Mouse (Mus musculus): ENCODE results near the gene Magi2. TPM values are rescaled to one million over a fixed set of nuclear protein-coding genes. Genes with fewer than 3 reads are reported as not detected.

The Magi2 gene
- polyA plus RNA-seq, 1 experiment, result 0.60 TPM

DNA sequence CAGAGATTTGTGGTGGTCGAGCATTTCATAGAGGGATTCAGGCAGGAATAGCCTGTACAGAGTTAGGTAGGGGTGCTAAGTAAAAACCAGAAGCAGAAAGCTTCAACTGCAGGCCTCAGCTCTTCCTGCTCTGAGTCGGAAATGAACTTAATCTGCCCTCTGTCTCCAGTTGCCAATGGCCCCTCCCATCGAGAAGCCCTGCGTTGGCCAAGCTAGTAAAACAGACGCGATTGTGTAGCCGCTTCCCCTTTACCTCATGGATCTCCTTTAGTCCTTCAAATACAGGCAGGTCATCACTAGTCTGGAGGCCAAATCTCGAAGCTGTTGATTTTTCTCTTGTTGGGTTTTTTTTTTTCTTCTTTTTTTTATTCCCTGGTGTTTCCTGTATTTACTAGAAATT lies 1447.7 kb downstream of the Magi2 start:
- H3K27me3 ChIP-seq (ENCODE audit: control insufficient read depth, insufficient read depth, low read length), result no peaks in the 10 kb centered on the region
- H3K36me3 ChIP-seq (ENCODE audit: control insufficient read depth, insufficient read depth, low read length), result no peaks in the 10 kb centered on the region
- no peaks in the 10 kb centered on the region for H3K4me1 ChIP-seq (ENCODE audit: control insufficient read depth, insufficient read depth, insufficient read length, low read length)
- H3K27ac ChIP-seq (ENCODE audit: insufficient read depth, low read depth, low read length), result no peak overlapping the region
- WGBS, result 66% methylated on average over 8 of the region's 8 CpGs
- TF ChIP-seq CTCF (IDR thresholded peaks at IDR 0.05; ENCODE audit: extremely low read depth, insufficient read length, insufficient replicate concordance, low read depth, low read length) (no peak), POLR2A (IDR thresholded peaks at IDR 0.05; ENCODE audit: low read depth, low read length) (no peak)
- H3K4me3 ChIP-seq (ENCODE audit: low read depth, low read length), result no peak overlapping the region

DNA sequence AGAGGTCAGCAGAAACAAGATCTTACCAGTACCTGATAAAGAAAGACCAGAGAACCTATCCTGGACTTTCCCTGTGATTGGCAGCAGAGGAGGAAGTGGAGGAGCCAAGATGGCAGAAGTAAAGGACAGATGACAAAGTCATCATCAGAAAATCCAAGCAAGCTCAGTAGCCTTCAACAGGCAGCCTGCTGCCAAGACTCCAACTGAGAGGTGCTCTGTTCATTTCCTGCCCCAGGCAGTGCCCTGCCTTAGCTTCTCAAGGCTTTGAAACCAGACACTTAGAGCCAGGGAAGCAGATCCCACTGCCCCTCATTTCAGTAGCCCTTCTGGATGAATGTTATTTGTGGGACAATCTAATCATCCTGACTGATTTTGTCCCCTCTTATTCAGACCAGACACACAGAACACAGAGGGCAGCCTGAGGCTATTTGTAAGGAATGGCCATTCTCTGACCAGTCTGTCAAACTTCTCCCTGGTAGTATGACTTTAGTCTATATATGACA lies 1448.4 kb downstream of the Magi2 start:
- no peaks in the 10 kb centered on the region for H3K36me3 ChIP-seq (ENCODE audit: control insufficient read depth, insufficient read depth, low read length)
- H3K27me3 ChIP-seq (ENCODE audit: control insufficient read depth, insufficient read depth, low read length), result no peaks in the 10 kb centered on the region
- H3K4me1 ChIP-seq (ENCODE audit: control insufficient read depth, insufficient read depth, insufficient read length, low read length), result no peaks in the 10 kb centered on the region
- TF ChIP-seq CTCF (IDR thresholded peaks at IDR 0.05; ENCODE audit: extremely low read depth, insufficient read length, insufficient replicate concordance, low read depth, low read length) (no peak), POLR2A (IDR thresholded peaks at IDR 0.05; ENCODE audit: low read depth, low read length) (no peak)
- H3K27ac ChIP-seq (ENCODE audit: insufficient read depth, low read depth, low read length), result no peak overlapping the region
- no peak overlapping the region for H3K4me3 ChIP-seq (ENCODE audit: low read depth, low read length)

DNA sequence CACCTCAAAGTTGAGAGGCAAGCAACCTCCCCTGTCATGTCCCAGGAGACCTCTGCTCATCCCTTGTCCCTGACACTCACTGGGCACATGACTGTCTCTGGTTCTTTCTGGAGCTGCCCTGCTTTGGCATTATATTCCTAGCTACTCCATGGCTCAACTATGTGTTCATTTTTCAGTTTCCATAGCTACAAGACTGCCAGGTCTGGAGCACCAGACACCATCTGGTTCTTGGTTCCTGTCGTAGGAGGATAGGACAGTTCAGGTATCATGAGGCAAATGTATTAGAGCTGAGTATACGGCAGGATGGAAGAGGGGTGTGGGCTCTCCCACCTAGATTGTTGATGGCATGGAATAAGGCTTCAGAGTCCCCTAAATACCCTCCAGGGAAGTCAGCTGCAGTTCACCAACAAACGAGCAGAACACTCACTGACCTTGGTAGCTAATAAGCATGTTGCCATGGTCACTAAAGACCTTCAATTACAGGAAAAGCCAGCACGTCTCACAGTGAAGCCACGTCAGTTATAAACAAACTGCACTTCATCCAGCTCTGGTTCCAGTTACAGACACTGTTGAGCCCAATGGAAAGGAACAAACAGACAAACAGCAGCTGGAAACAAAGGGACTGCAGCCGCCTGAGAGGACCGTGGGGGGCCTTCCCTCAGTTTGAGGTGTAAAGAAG lies 1449.5 kb downstream of the Magi2 start:
- TF ChIP-seq POLR2A (IDR thresholded peaks at IDR 0.05; ENCODE audit: low read depth, low read length), result no peak
- TF ChIP-seq CTCF (IDR thresholded peaks at IDR 0.05; ENCODE audit: extremely low read depth, insufficient read length, insufficient replicate concordance, low read depth, low read length), result no peak
- no peaks in the 10 kb centered on the region for H3K27me3 ChIP-seq (ENCODE audit: control insufficient read depth, insufficient read depth, low read length)
- H3K4me1 ChIP-seq (ENCODE audit: control insufficient read depth, insufficient read depth, insufficient read length, low read length), result no peaks in the 10 kb centered on the region
- 27% methylated on average over 7 of the region's 7 CpGs for WGBS
- no peak overlapping the region for H3K4me3 ChIP-seq (ENCODE audit: low read depth, low read length)
- no peak overlapping the region for H3K27ac ChIP-seq (ENCODE audit: insufficient read depth, low read depth, low read length)
- no peaks in the 10 kb centered on the region for H3K36me3 ChIP-seq (ENCODE audit: control insufficient read depth, insufficient read depth, low read length)

DNA sequence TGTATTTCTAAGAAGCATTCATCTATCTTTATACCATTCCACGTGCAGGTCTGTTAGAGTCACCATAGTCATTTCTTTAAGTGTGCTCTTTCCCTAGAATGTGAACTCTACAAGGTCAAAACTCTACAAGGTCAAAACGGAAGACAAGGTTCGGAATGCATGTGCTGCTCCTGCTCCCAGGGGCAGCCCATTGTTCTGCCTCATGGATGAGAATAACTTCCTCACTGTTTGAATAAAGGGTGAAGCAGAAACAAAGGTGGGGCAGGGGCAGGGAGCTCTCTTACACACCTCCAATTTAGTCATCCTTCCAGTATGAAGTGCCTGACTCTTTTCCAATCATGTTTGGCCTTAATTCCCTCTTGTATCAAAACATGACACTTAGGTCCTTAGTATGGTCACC lies 1450.4 kb downstream of the Magi2 start:
- no peak for TF ChIP-seq CTCF (IDR thresholded peaks at IDR 0.05; ENCODE audit: extremely low read depth, insufficient read length, insufficient replicate concordance, low read depth, low read length)
- 63% methylated on average over 3 of the region's 3 CpGs for WGBS
- H3K4me1 ChIP-seq (ENCODE audit: control insufficient read depth, insufficient read depth, insufficient read length, low read length), result no peaks in the 10 kb centered on the region
- H3K4me3 ChIP-seq (ENCODE audit: low read depth, low read length), result no peak overlapping the region
- H3K27ac ChIP-seq (ENCODE audit: insufficient read depth, low read depth, low read length), result no peak overlapping the region
- no peaks in the 10 kb centered on the region for H3K27me3 ChIP-seq (ENCODE audit: control insufficient read depth, insufficient read depth, low read length)
- no peaks in the 10 kb centered on the region for H3K36me3 ChIP-seq (ENCODE audit: control insufficient read depth, insufficient read depth, low read length)

DNA sequence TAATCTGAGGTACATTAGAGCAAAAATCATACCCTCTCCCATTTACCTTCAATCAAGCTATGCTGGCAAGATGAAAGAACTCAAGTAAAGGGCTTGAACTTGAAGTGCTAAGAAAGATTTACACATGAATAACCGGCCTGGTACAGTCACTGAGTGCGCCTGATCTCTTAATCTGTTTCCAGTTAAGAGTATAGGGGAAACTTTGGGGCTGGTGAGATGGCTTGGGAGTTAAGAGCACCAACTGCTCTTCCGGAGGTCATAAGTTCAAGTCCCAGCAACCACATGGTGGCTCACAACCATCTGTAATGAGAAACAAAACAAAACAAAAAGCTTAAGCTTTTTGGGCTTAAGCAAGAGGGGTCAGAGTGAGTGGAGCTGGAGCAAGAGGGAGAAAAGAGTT lies 1451.7 kb downstream of the Magi2 start:
- H3K36me3 ChIP-seq (ENCODE audit: control insufficient read depth, insufficient read depth, low read length), result no peaks in the 10 kb centered on the region
- H3K27me3 ChIP-seq (ENCODE audit: control insufficient read depth, insufficient read depth, low read length), result no peaks in the 10 kb centered on the region
- no peaks in the 10 kb centered on the region for H3K4me1 ChIP-seq (ENCODE audit: control insufficient read depth, insufficient read depth, insufficient read length, low read length)
- no peak for TF ChIP-seq CTCF (IDR thresholded peaks at IDR 0.05; ENCODE audit: extremely low read depth, insufficient read length, insufficient replicate concordance, low read depth, low read length)
- TF ChIP-seq POLR2A (IDR thresholded peaks at IDR 0.05; ENCODE audit: low read depth, low read length), result no peak
- no peak overlapping the region for H3K4me3 ChIP-seq (ENCODE audit: low read depth, low read length)
- H3K27ac ChIP-seq (ENCODE audit: insufficient read depth, low read depth, low read length), result no peak overlapping the region
- 73% methylated on average over 3 of the region's 3 CpGs for WGBS

DNA sequence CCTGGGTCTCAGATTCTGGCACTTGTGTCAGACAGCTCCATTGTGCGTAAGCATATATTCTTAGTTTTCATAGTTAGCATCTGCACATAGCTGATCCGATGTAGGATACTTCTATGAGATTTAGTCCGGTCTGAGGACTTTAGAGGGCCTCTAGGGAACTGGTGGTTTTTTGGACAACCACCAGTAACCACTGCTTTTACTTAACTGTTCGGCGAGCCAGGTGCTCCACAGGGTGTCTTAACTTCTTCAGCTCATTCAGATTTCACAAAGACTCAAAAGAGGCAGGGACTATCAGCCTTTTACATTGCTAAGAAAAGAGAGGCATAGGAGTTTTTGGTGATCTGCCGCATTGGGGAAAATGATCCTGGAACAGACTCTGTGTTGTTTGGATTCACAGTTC lies 1453.1 kb downstream of the Magi2 start:
- 88% methylated on average over 6 of the region's 6 CpGs for WGBS
- Histone ChIP-seq H3K4me1 (ENCODE audit: control insufficient read depth, insufficient read depth, insufficient read length, low read length) (no peaks in the 10 kb centered on the region), H3K36me3 (ENCODE audit: control insufficient read depth, insufficient read depth, low read length) (no peaks in the 10 kb centered on the region), H3K27me3 (ENCODE audit: control insufficient read depth, insufficient read depth, low read length) (no peaks in the 10 kb centered on the region), H3K4me3 (ENCODE audit: low read depth, low read length) (no peak overlapping the region), H3K27ac (ENCODE audit: insufficient read depth, low read depth, low read length) (no peak overlapping the region)
- no peak for TF ChIP-seq POLR2A (IDR thresholded peaks at IDR 0.05; ENCODE audit: low read depth, low read length)
- TF ChIP-seq CTCF (IDR thresholded peaks at IDR 0.05; ENCODE audit: extremely low read depth, insufficient read length, insufficient replicate concordance, low read depth, low read length), result no peak

DNA sequence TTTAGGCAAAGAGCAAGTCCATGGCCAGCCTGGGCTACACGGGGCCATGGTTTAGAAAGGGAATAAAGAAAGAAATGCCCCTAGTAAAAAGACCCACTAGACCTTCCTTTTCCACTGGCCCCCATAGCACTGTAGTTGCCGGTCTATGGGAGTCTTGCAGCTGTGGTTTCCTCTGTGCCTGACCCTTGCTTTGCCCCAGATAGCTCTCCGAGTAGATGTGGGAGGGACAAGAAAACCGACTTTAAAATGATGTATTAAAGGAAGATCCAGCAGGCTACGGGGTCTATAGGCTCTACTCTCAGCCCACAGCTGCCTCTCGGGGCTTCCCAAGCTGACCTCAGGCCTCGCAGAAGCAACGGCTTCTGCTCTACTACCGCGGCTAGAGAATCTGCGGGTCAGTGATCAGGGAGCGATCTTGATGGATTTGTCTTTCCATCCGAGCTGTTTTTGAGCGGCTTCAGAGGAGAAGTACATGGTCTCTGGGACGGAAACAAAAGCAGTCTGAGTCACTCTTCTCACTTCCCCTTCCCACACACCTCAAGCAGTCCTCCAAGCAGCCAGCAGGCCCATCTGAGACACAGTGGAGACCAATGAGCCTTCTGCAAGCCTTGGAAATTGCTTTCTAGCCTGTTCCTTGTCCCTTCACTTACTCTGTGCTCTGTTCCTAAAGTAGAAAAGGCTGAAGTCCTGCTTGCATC lies 1454.1 kb downstream of the Magi2 start:
- no peak overlapping the region; the same call in 1 of the 2 replicates for H3K4me3 ChIP-seq (ENCODE audit: low read depth, low read length)
- TF ChIP-seq CTCF (IDR thresholded peaks at IDR 0.05; ENCODE audit: extremely low read depth, insufficient read length, insufficient replicate concordance, low read depth, low read length) (no peak), POLR2A (IDR thresholded peaks at IDR 0.05; ENCODE audit: low read depth, low read length) (no peak)
- H3K27me3 ChIP-seq (ENCODE audit: control insufficient read depth, insufficient read depth, low read length), result no peaks in the 10 kb centered on the region
- no peak overlapping the region for H3K27ac ChIP-seq (ENCODE audit: insufficient read depth, low read depth, low read length)
- 82% methylated on average over 15 of the region's 15 CpGs for WGBS
- H3K36me3 ChIP-seq (ENCODE audit: control insufficient read depth, insufficient read depth, low read length), result no peaks in the 10 kb centered on the region
- no peaks in the 10 kb centered on the region for H3K4me1 ChIP-seq (ENCODE audit: control insufficient read depth, insufficient read depth, insufficient read length, low read length)
